ENCODE assay signal across 8 mouse cellular contexts in genomic region chr12:84113676-84114075, GRCm38 (mm10). TPM values are rescaled to one million over a fixed set of nuclear protein-coding genes. Genes with fewer than 3 reads are reported as not detected.
A peak's percentile ranks its signal among the peaks of the same experiment; 100 is the strongest.
DNase-seq lines count a peak whose midpoint lies in the region; ATAC-seq lines count a peak whose summit lies in the region.

No protein-coding gene starts in this region.

- peak overlapping the region; percentile 41; the same call in 1 of the 2 replicates for H3K9ac ChIP-seq in heart, embryonic 16.5 days (ENCODE audit: low read length)
- H3K9ac ChIP-seq in hindbrain, embryonic 12.5 days = no peak overlapping the region
- H3K9ac ChIP-seq in midbrain, embryonic 11.5 days (ENCODE audit: low read length) = no peak overlapping the region

- peak overlapping the region; percentile 70 for H3K4me3 ChIP-seq in heart, embryonic 16.5 days (ENCODE audit: low read length)
- H3K4me3 ChIP-seq in brown adipose tissue, adult 24 weeks (ENCODE audit: insufficient read depth, low read depth, low read length) = peak overlapping the region; percentile 39
- peak overlapping the region; percentile 85; the same call in 1 of the 2 replicates for H3K4me3 ChIP-seq in hindbrain, embryonic 12.5 days
- H3K4me3 ChIP-seq in midbrain, embryonic 11.5 days (ENCODE audit: low read depth, low read length) = peak overlapping the region; percentile 82; the same call in 1 of the 2 replicates

- no peak for DNase-seq in heart, adult 11 months
- DNase-seq in midbrain, embryonic 11.5 days (ENCODE audit: low spot score, missing footprints) = no peak
- no peak for DNase-seq in gastrocnemius, adult 8-10 months (ENCODE audit: low spot score in 2 of 2)
- no peak for DNase-seq in cerebellum, adult 11-12 months
- DNase-seq in urinary bladder, postnatal 10 days (ENCODE audit: low spot score) = no peak

- WGBS in heart, embryonic 16.5 days = 38% methylated on average over 6 of the region's 6 CpGs
- 53% methylated on average over 6 of the region's 6 CpGs for whole genome bisulfite sequencing in hindbrain, embryonic 12.5 days
- WGBS in midbrain, embryonic 11.5 days = 50% methylated on average over 6 of the region's 6 CpGs

- peaks cover 7% of the 10 kb centered on the region for H3K4me1 ChIP-seq in heart, embryonic 16.5 days (ENCODE audit: control insufficient read depth, insufficient read depth, low read length)
- H3K4me1 ChIP-seq in brown adipose tissue, adult 24 weeks (ENCODE audit: control insufficient read depth, insufficient read depth, insufficient read length, low read length) = peaks cover 4% of the 10 kb centered on the region; the same call in 1 of the 2 replicates
- H3K4me1 ChIP-seq in hindbrain, embryonic 12.5 days = peaks cover 8% of the 10 kb centered on the region
- peaks cover 3% of the 10 kb centered on the region for H3K4me1 ChIP-seq in midbrain, embryonic 11.5 days (ENCODE audit: control insufficient read depth, insufficient read depth, low read length)

- no peaks in the 10 kb centered on the region for H3K27me3 ChIP-seq in heart, embryonic 16.5 days (ENCODE audit: control insufficient read depth, insufficient read depth, low read length)
- H3K27me3 ChIP-seq in hindbrain, embryonic 12.5 days = no peaks in the 10 kb centered on the region
- no peaks in the 10 kb centered on the region for H3K27me3 ChIP-seq in midbrain, embryonic 11.5 days (ENCODE audit: control insufficient read depth, insufficient read depth, low read length)

- ATAC-seq in heart, embryonic 16.5 days (replicated peaks; ENCODE audit: extremely low read depth, insufficient read depth, low FRiP score) = no peak
- ATAC-seq in hindbrain, embryonic 12.5 days (ENCODE audit: low FRiP score) = 0 out of 2 replicates have a peak, but pooled peaks have one; percentile 13
- ATAC-seq in midbrain, embryonic 11.5 days (ENCODE audit: low FRiP score) = peak; percentile 12; the same call in 1 of the 2 replicates

- H3K27ac ChIP-seq in heart, embryonic 16.5 days (ENCODE audit: low read length) = no peak overlapping the region
- no peak overlapping the region for H3K27ac ChIP-seq in brown adipose tissue, adult 24 weeks (replicated peaks; ENCODE audit: low read depth, low read length)
- no peak overlapping the region for H3K27ac ChIP-seq in hindbrain, embryonic 12.5 days
- H3K27ac ChIP-seq in midbrain, embryonic 11.5 days (ENCODE audit: low read depth, low read length) = no peak overlapping the region

- H3K4me2 ChIP-seq in heart, embryonic 16.5 days (ENCODE audit: low read depth, low read length) = peak overlapping the region; percentile 85
- peak overlapping the region; percentile 78 for H3K4me2 ChIP-seq in hindbrain, embryonic 12.5 days (replicated peaks)
- peak overlapping the region; percentile 55 for H3K4me2 ChIP-seq in midbrain, embryonic 11.5 days

- no peaks in the 10 kb centered on the region for H3K36me3 ChIP-seq in heart, embryonic 16.5 days (ENCODE audit: control insufficient read depth, insufficient read depth)
- H3K36me3 ChIP-seq in hindbrain, embryonic 12.5 days = no peaks in the 10 kb centered on the region
- H3K36me3 ChIP-seq in midbrain, embryonic 11.5 days (ENCODE audit: control insufficient read depth, insufficient read depth, low read length) = no peaks in the 10 kb centered on the region

- H3K9me3 ChIP-seq in heart, embryonic 16.5 days (replicated peaks; ENCODE audit: control insufficient read depth, low read length) = no peaks in the 10 kb centered on the region
- no peaks in the 10 kb centered on the region for H3K9me3 ChIP-seq in hindbrain, embryonic 12.5 days (replicated peaks)
- no peaks in the 10 kb centered on the region for H3K9me3 ChIP-seq in midbrain, embryonic 11.5 days (ENCODE audit: control insufficient read depth, low read length)

RNA-seq across cellular contexts. Expression of gene Dnal1, which starts 0.5 kb away (rescaled TPM):
- polyA plus RNA-seq in heart, embryonic 16.5 days (2015; fragmentation: Nextera tagmentation; extraction: Ambion mirVana) = 3.5 and 4.0 TPM in 2 replicates
- polyA plus RNA-seq in brown adipose tissue, adult 24 weeks (2012; ENCODE audit: insufficient read depth, insufficient read length, missing spikeins) = 2.5 and 3.5 TPM in 2 replicates
- polyA plus RNA-seq in hindbrain, embryonic 12.5 days (2016; fragmentation: Nextera tagmentation; extraction: Ambion mirVana) = 8.7 and 11.2 TPM in 2 replicates
- 4.9 and 5.4 TPM in 2 replicates for polyA plus RNA-seq in midbrain, embryonic 11.5 days (2014; fragmentation: Nextera tagmentation; extraction: Ambion mirVana)
- 1 to 10 TPM; 6.0 to 8.3 (median 6.9) TPM for total RNA-seq in gastrocnemius, adult 8-10 months (2022)

RNA-seq across cellular contexts. Expression of gene Acot6, which starts 13.2 kb away (rescaled TPM):
- 0.85 and 1.3 TPM in 2 replicates for polyA plus RNA-seq in heart, embryonic 16.5 days (2015; fragmentation: Nextera tagmentation; extraction: Ambion mirVana)
- polyA plus RNA-seq in brown adipose tissue, adult 24 weeks (2012; ENCODE audit: insufficient read depth, insufficient read length, missing spikeins) = 1.5 and 3.3 TPM in 2 replicates
- polyA plus RNA-seq in hindbrain, embryonic 12.5 days (2016; fragmentation: Nextera tagmentation; extraction: Ambion mirVana) = 1.0 and 1.3 TPM in 2 replicates
- 1.2 and 1.6 TPM in 2 replicates for polyA plus RNA-seq in midbrain, embryonic 11.5 days (2014; fragmentation: Nextera tagmentation; extraction: Ambion mirVana)
- total RNA-seq in gastrocnemius, adult 8-10 months (2022) = 1 to 10 TPM; 1.9 to 3.2 (median 2.3) TPM

RNA-seq across cellular contexts. Expression of gene Pnma1, which starts 34.6 kb away (rescaled TPM):
- polyA plus RNA-seq in heart, embryonic 16.5 days (2015; fragmentation: Nextera tagmentation; extraction: Ambion mirVana) = 0.59 and 0.60 TPM in 2 replicates
- polyA plus RNA-seq in brown adipose tissue, adult 24 weeks (2012; ENCODE audit: insufficient read depth, insufficient read length, missing spikeins) = not detected in 2 replicates
- polyA plus RNA-seq in hindbrain, embryonic 12.5 days (2016; fragmentation: Nextera tagmentation; extraction: Ambion mirVana) = 3.8 and 4.2 TPM in 2 replicates
- polyA plus RNA-seq in midbrain, embryonic 11.5 days (2014; fragmentation: Nextera tagmentation; extraction: Ambion mirVana) = 3.4 and 3.8 TPM in 2 replicates
- total RNA-seq in gastrocnemius, adult 8-10 months (2022) = under 1 TPM in 3 of 4 experiments, not detected in 1; 0.10 to 0.17 (median 0.16) TPM

RNA-seq across cellular contexts. Expression of gene Acot5, which starts 44.6 kb away (rescaled TPM):
- polyA plus RNA-seq in heart, embryonic 16.5 days (2015; fragmentation: Nextera tagmentation; extraction: Ambion mirVana) = 0.14 and 0.22 TPM in 2 replicates
- not detected in 2 replicates for polyA plus RNA-seq in brown adipose tissue, adult 24 weeks (2012; ENCODE audit: insufficient read depth, insufficient read length, missing spikeins)
- not detected in 2 replicates for polyA plus RNA-seq in hindbrain, embryonic 12.5 days (2016; fragmentation: Nextera tagmentation; extraction: Ambion mirVana)
- not detected in 2 replicates for polyA plus RNA-seq in midbrain, embryonic 11.5 days (2014; fragmentation: Nextera tagmentation; extraction: Ambion mirVana)
- total RNA-seq in gastrocnemius, adult 8-10 months (2022) = under 1 TPM in 2 of 4 experiments, not detected in 2; 0.22 TPM
